Mouse (Mus musculus) left cerebral cortex, postnatal 14 days (tissue): ENCODE results near the gene Ncoa5. TPM values are rescaled to one million over a fixed set of nuclear protein-coding genes. Genes with fewer than 3 reads are reported as not detected.

Experiments used
- total RNA-seq, 2 experiments: library from RNA; stranded (reverse); gene quantifications; 2 replicates each; pipeline ENCODE4 v1.2.3; 2021

Ncoa5 gene
- total RNA-seq, 2 experiments from 2014 or later: 53.2 to 54.6 TPM

Other genes with a start within 250 kb of the Ncoa5 start
- gene Snx21, start 249.0 kb downstream of the Ncoa5 start, total RNA-seq: 10 to 100 TPM; 46.0 to 46.8 TPM
- gene Acot8, start 230.0 kb downstream of the Ncoa5 start, total RNA-seq: 10 to 100 TPM; 25.8 to 27.7 TPM
- 1 to 10 TPM; 7.7 to 8.3 TPM for gene Zswim3, start 229.8 kb downstream of the Ncoa5 start, total RNA-seq
- gene Zswim1, start 212.2 kb downstream of the Ncoa5 start, total RNA-seq: 10 to 100 TPM; 21.4 to 22.0 TPM
- not detected for gene Spata25, start 206.3 kb downstream of the Ncoa5 start, total RNA-seq
- gene Ctsa, start 202.0 kb downstream of the Ncoa5 start, total RNA-seq: 10 to 100 TPM; 88.4 to 91.6 TPM
- 1 to 10 TPM; 3.6 to 4.5 TPM for gene Neurl2, start 201.4 kb downstream of the Ncoa5 start, total RNA-seq
- 10 to 100 TPM; 86.5 to 92.3 TPM for gene Pltp, start 177.2 kb downstream of the Ncoa5 start, total RNA-seq
- gene Pcif1, start 155.6 kb downstream of the Ncoa5 start, total RNA-seq: 10 to 100 TPM; 38.7 to 41.4 TPM
- gene Zfp335, start 123.1 kb downstream of the Ncoa5 start, total RNA-seq: 10 to 100 TPM; 24.1 to 25.4 TPM
- gene Mmp9, start 94.1 kb downstream of the Ncoa5 start, total RNA-seq: 1 to 10 TPM; 1.4 to 1.9 TPM
- gene Slc12a5, start 74.1 kb downstream of the Ncoa5 start, total RNA-seq: 100 to 1,000 TPM; 451 to 495 TPM
- 1 to 10 TPM in 1 of 2 experiments, under 1 TPM in 1; 0.82 to 1.4 TPM for gene Cd40, start 20.8 kb upstream of the Ncoa5 start, total RNA-seq
- gene 1700025C18Rik, start 55.9 kb upstream of the Ncoa5 start, total RNA-seq: not detected
- gene Cdh22, start 200.0 kb upstream of the Ncoa5 start, total RNA-seq: 10 to 100 TPM; 33.8 TPM